Mouse (Mus musculus) hematopoietic multipotent progenitor cell, adult 10-12 weeks (in vitro differentiated cells): Measurements from ENCODE around the gene Ncf4. TPM values are rescaled to one million over a fixed set of nuclear protein-coding genes. Genes with fewer than 3 reads are reported as not detected.

Experiments used
- polyA plus RNA-seq: library from polyadenylated mRNA; stranded (reverse); fragments of >175 nt; gene quantifications from 2 replicates; pipeline ENCODE4 v1.2.3, GENCODE M21; 2012; ENCODE audit warnings: low replicate concordance

Gene Ncf4
- 111 TPM in 2 replicates for polyA plus RNA-seq

DNA sequence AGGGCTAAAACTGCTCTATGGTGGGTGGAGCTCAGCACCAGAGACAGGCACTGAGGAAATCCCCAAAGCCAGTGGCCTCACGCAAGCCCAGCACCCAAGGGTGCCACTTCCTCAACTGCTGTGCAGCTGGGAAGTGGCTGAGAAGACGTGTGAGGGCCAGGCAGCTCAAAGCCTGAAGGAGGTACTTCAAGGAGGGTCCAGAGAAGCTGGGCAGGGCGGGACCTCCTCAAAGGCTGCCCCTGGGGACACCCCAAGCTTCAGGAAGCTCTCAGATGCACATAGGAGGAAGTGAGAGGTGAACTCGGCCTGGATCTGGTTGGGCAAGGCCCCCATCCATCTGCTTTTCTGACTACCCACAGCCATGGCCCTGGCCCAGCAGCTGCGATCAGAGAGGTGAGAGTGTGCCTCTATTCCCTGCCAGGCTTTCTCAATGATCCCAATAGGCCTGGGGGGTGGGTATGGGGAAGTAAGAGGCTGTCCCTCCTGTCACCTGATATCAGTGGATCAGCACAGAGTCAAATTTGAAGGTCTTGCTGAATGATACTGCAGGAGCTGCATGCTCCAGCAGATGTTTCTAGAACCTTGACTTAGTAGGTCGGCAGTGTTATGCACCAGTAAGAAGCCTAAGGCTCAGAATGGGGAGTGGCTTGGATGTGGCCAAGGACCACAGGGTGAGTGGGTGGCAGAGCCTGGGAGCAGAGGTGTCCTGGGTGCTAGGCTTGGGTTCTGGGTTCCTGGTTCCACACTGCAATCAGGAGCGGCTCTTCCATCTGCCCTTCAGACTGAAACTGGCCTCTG is at the start of gene Ncf4:
Gene Ncf4 (plus strand): TSS at position 107 of the 798 bp plus-strand sequence.

DNA sequence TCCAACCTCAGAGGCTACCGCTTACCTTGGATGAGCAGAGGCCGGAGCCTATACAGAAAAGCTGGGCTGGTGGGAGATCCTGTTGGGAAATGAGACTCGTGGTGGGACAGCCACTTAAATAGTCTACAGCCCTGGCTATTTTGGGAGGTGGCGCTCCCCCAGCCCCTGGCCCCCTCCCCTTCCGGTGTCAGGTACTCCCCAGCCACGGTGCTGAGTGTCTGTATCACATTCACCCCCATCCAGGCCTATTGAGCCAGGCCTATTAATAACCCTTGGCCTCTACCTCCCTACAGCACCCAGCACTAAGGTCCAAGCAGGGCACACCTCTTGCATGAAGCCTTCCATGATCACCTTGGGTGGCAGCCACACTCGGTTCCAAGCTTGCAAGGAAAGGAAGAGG is 38.3 kb upstream of the Ncf4 start, which contains the start of gene Pvalb:
Gene Pvalb (minus strand): TSS at position 89 of the 400 bp plus-strand sequence.

GRCm38 (mm10) chr15:78305341-78305933 is 60.8 kb downstream of the Ncf4 start, which contains the start of gene Csf2rb2:
Gene Csf2rb2, minus strand, starts transcription at chr15:78305721.

Other genes with a start within 250 kb of the Ncf4 start
- gene Cacng2, start 124.8 kb upstream of the Ncf4 start, polyA plus RNA-seq: not detected in 2 replicates
- 64.0 and 137 TPM in 2 replicates for gene Ift27, start 70.7 kb upstream of the Ncf4 start, polyA plus RNA-seq
- gene Pvalb, start 38.4 kb upstream of the Ncf4 start, polyA plus RNA-seq: not detected in 2 replicates
- gene Csf2rb2, start 60.9 kb downstream of the Ncf4 start, polyA plus RNA-seq: 13.9 and 82.5 TPM in 2 replicates
- 71.1 and 138 TPM in 2 replicates for gene Csf2rb, start 81.0 kb downstream of the Ncf4 start, polyA plus RNA-seq
- gene Tex33, start 151.1 kb downstream of the Ncf4 start, polyA plus RNA-seq: not detected in 2 replicates
- gene Tst, start 161.1 kb downstream of the Ncf4 start, polyA plus RNA-seq: 2.3 and 5.9 TPM in 2 replicates
- gene Mpst, start 161.6 kb downstream of the Ncf4 start, polyA plus RNA-seq: 71.3 and 114 TPM in 2 replicates
- 31.7 and 122 TPM in 2 replicates for gene Kctd17, start 183.8 kb downstream of the Ncf4 start, polyA plus RNA-seq
- gene Tmprss6, start 223.8 kb downstream of the Ncf4 start, polyA plus RNA-seq: 0.25 TPM in 1 of 2 replicates, not detected in the other